In the genomic region with DNA sequence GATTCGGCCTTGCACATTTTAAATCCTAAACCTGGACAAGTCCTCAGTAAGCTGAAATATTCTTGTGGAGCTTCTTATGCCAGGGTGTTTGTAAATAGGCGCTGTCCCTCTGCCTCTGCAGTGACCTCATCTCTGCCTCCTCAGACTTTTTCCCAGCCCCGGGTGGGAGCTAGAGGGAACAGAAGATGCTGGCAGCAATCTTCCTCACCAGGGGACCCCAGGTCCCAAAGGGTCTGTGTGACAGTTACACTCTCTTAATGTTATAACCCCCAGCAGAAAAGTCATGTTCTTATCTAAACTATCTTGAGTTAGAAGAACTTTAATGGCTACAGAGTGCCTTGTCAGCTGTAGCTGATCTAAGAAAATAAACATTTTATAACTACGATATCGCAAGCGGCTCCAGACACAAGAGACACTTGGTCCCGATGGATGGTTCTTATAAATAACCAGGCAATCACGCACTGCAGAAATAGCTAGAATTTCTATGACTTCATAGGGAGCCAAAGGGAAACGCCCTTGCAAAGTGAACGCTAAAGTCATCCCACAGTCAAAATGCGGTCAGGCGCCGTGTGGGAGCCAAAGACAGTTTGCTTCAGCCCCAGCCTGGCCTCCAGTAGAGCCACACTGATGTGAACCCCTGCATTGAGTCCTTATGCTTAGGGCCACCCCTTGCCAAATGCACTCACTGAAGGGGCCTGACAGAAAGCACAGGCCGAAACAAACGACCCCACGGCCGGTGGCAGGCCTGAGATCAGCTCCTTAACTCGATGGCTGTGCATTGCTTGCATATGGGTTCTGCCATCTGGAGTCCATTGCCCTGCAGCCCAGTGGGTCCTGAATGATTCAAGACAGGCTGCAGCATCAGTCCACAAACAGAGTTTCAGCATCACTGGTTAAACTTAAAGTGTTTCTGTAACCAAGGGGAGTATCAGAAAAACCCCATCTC, we compare ENCODE assay signal across 10 mouse cellular contexts.
DNase-seq lines count a peak whose midpoint lies in the region; ATAC-seq and TF ChIP-seq lines count a peak whose summit lies in the region.
"Had no signal": no experiment of that assay in that cellular context is flagged by ENCODE, and none has a peak within 500 bp of the region (broad histone marks: within the 10 kb centered on the region; RNA-seq: fewer than 3 reads in every experiment).

No protein-coding gene starts in this region.

- H3K27ac ChIP-seq in kidney, embryonic 14.5 days (ENCODE audit: low read depth, low read length): peak overlapping the region; percentile 1; the same call in 1 of the 2 replicates
- peak overlapping the region; percentile 60 for H3K27ac ChIP-seq in embryonic facial prominence, embryonic 13.5 days
- H3K27ac ChIP-seq in limb, embryonic 14.5 days (replicated peaks; ENCODE audit: low read depth, low read length): 0 out of 2 replicates have a peak overlapping the region, but pooled peaks have one; percentile 33

- peak; percentile 37 for DNase-seq in embryo, embryonic 10 days (ENCODE audit: low spot score)
- no peak for DNase-seq in embryo, embryonic 11 days
- DNase-seq in kidney, postnatal 14 days: no peak
- DNase-seq in limb, embryonic 14.5 days (ENCODE audit: low spot score): peak; percentile 45
- no peak for DNase-seq in layer of hippocampus, postnatal 10 days (ENCODE audit: low spot score in 2 of 2)
- DNase-seq: adrenal gland, adult 2 months; kidney, postnatal 36 days had no signal

- H3K27me3 ChIP-seq in kidney, embryonic 14.5 days (ENCODE audit: control insufficient read depth, insufficient read depth, low read length): no peaks in the 10 kb centered on the region
- H3K27me3 ChIP-seq in embryonic facial prominence, embryonic 13.5 days: no peaks in the 10 kb centered on the region
- no peaks in the 10 kb centered on the region for H3K27me3 ChIP-seq in limb, embryonic 14.5 days (ENCODE audit: control insufficient read depth, insufficient read depth, low read length)

- H3K9ac ChIP-seq in kidney, embryonic 14.5 days (ENCODE audit: low read depth, low read length): no peak overlapping the region
- no peak overlapping the region for H3K9ac ChIP-seq in embryonic facial prominence, embryonic 13.5 days
- H3K9ac ChIP-seq in limb, embryonic 14.5 days (ENCODE audit: low read depth, low read length, severe bottlenecking): no peak overlapping the region

- WGBS in kidney, embryonic 14.5 days: 58% methylated on average over 18 of the region's 18 CpGs
- 49% methylated on average over 18 of the region's 18 CpGs for WGBS in embryonic facial prominence, embryonic 13.5 days
- WGBS in limb, embryonic 14.5 days: 55% methylated on average over 18 of the region's 18 CpGs

- peaks cover 22% of the 10 kb centered on the region for H3K4me1 ChIP-seq in kidney, embryonic 14.5 days (ENCODE audit: control insufficient read depth, insufficient read depth, low read length)
- peaks cover 21% of the 10 kb centered on the region for H3K4me1 ChIP-seq in embryonic facial prominence, embryonic 13.5 days
- H3K4me1 ChIP-seq in limb, embryonic 14.5 days (ENCODE audit: control insufficient read depth, insufficient read depth, low read length): peaks cover 13% of the 10 kb centered on the region

- no peaks in the 10 kb centered on the region for H3K9me3 ChIP-seq in kidney, embryonic 14.5 days (ENCODE audit: control insufficient read depth, low read length)
- 0 out of 2 replicates have a peak, but pooled peaks cover 2% of the 10 kb centered on the region for H3K9me3 ChIP-seq in embryonic facial prominence, embryonic 13.5 days
- no peaks in the 10 kb centered on the region for H3K9me3 ChIP-seq in limb, embryonic 14.5 days (ENCODE audit: control insufficient read depth, low read length)

- peak; percentile 45; the same call in 1 of the 2 replicates for ATAC-seq in kidney, embryonic 14.5 days (ENCODE audit: low FRiP score, low TSS enrichment)
- ATAC-seq in embryonic facial prominence, embryonic 13.5 days (ENCODE audit: insufficient number of reproducible peaks, insufficient read depth, low FRiP score, low TSS enrichment, low read depth): no peak
- peak; percentile 47; the same call in 1 of the 2 replicates for ATAC-seq in limb, embryonic 14.5 days (ENCODE audit: low FRiP score, low read depth)
- ATAC-seq in CD4-positive, CD25-positive, alpha-beta regulatory T cell, adult 4 months: no peak

- TF ChIP-seq POLR2A in limb, embryonic 14.5 days (IDR thresholded peaks at IDR 0.05; ENCODE audit: borderline replicate concordance, extremely low read depth, insufficient read depth, insufficient read length): no peak

- H3K36me3 ChIP-seq in kidney, embryonic 14.5 days (ENCODE audit: control insufficient read depth, insufficient read depth, low read length): no peaks in the 10 kb centered on the region
- no peaks in the 10 kb centered on the region for H3K36me3 ChIP-seq in embryonic facial prominence, embryonic 13.5 days
- no peaks in the 10 kb centered on the region for H3K36me3 ChIP-seq in limb, embryonic 14.5 days (ENCODE audit: control insufficient read depth, insufficient read depth, low read length)

- no peak overlapping the region for H3K4me3 ChIP-seq in kidney, embryonic 14.5 days (ENCODE audit: low read length)
- H3K4me3 ChIP-seq in embryonic facial prominence, embryonic 13.5 days: no peak overlapping the region
- H3K4me3 ChIP-seq in limb, embryonic 14.5 days (replicated peaks; ENCODE audit: low read length): no peak overlapping the region

- no peak overlapping the region for H3K4me2 ChIP-seq in kidney, embryonic 14.5 days (replicated peaks; ENCODE audit: low read depth, low read length)
- H3K4me2 ChIP-seq in embryonic facial prominence, embryonic 13.5 days: no peak overlapping the region
- H3K4me2 ChIP-seq in limb, embryonic 14.5 days (replicated peaks; ENCODE audit: low read depth, low read length, severe bottlenecking): no peak overlapping the region

Comparison
In these comparisons a context has a peak if more than half of its experiments do, and no peak if none do; other contexts are left out.
1. DNase-seq: peak in embryo, embryonic 10 days (single experiment) and limb, embryonic 14.5 days (single experiment); none in embryo, embryonic 11 days (single experiment), kidney, postnatal 14 days (single experiment) and layer of hippocampus, postnatal 10 days (0 of 2).
2. ATAC-seq: peak in kidney, embryonic 14.5 days (single experiment) and limb, embryonic 14.5 days (single experiment); none in embryonic facial prominence, embryonic 13.5 days (single experiment) and CD4-positive, CD25-positive, alpha-beta regulatory T cell, adult 4 months (single experiment).
3. H3K27ac ChIP-seq: peak in every context shown above with its lines; median percentile 60 in embryonic facial prominence, embryonic 13.5 days; 33 in limb, embryonic 14.5 days; 1 in kidney, embryonic 14.5 days.